Mouse (Mus musculus) hematopoietic stem cell, adult 5-6 weeks (primary cell): ENCODE data around the gene Mcmbp. TPM values are rescaled to one million over a fixed set of nuclear protein-coding genes. Genes with fewer than 3 reads are reported as not detected.
"Not testable (repeated sequence)": the region's sequence is repeated elsewhere in the genome, so short reads cannot be mapped to it uniquely, and the experiment has no call there.

Experiments
- ATAC-seq, 2 experiments: fragments of 125-278 bp in 1 of 2; replicated peaks in 1 of 2; 2 replicates each; pipeline ENCODE4 v1.8.0; 2016 to 2017; ENCODE audit warnings: inconsistent platforms in 2 of 2, mild to moderate bottlenecking in 2 of 2, moderate number of reproducible peaks in 2 of 2, low read depth in 1 of 2, moderate TSS enrichment in 1 of 2; ENCODE audit not compliant: low FRiP score in 2 of 2, poor library complexity in 2 of 2, severe bottlenecking in 2 of 2, insufficient read depth in 1 of 2, low TSS enrichment in 1 of 2
- total RNA-seq: library from RNA; stranded (forward); fragments of 172-1452, 232-1000 nt; gene quantifications from 2 replicates; pipeline ENCODE4 v1.2.3, GENCODE M21; 2017

The Mcmbp gene
- total RNA-seq, 1 experiment from 2014 or later: 51.7 TPM

- ATAC-seq: peak; percentile 57 to 59
These were observed 11.6 kb downstream of the Mcmbp start for GRCm38 (mm10) chr7:128728738-128729137.

- ATAC-seq: no peak
These were observed 12.6 kb downstream of the Mcmbp start for GRCm38 (mm10) chr7:128727701-128728100.

- no peak for ATAC-seq
These were observed 13.3 kb downstream of the Mcmbp start for GRCm38 (mm10) chr7:128726999-128727398.

- ATAC-seq: no peak
These were observed 15.1 kb downstream of the Mcmbp start for GRCm38 (mm10) chr7:128725189-128725588.

GRCm38 (mm10) chr7:128724761-128725160, 15.5 kb downstream of the Mcmbp start:
- peak; percentile 89 to 94 for ATAC-seq

GRCm38 (mm10) chr7:128717991-128718390, 22.3 kb downstream of the Mcmbp start:
- ATAC-seq: no peak

GRCm38 (mm10) chr7:128705735-128706134, 34.6 kb downstream of the Mcmbp start:
- peak; percentile 42 to 91 for ATAC-seq

- ATAC-seq: not testable (repeated sequence)
These were observed 40.3 kb downstream of the Mcmbp start for GRCm38 (mm10) chr7:128699959-128700358.

GRCm38 (mm10) chr7:128694848-128695247, 45.4 kb downstream of the Mcmbp start:
- no peak for ATAC-seq

GRCm38 (mm10) chr7:128692163-128692562, 48.1 kb downstream of the Mcmbp start:
- ATAC-seq: no peak

- no peak for ATAC-seq
These were observed 49.5 kb downstream of the Mcmbp start for GRCm38 (mm10) chr7:128690796-128691195.

GRCm38 (mm10) chr7:128690070-128690469, 50.2 kb downstream of the Mcmbp start:
- peak; percentile 63 to 68 for ATAC-seq

- no peak for ATAC-seq
These were observed 50.9 kb downstream of the Mcmbp start for GRCm38 (mm10) chr7:128689347-128689746.

- ATAC-seq: peak; percentile 48 to 62; a peak in 3 of 4 replicates
These were observed 52.3 kb downstream of the Mcmbp start for GRCm38 (mm10) chr7:128687821-128688564.

- no peak for ATAC-seq
These were observed 61.7 kb downstream of the Mcmbp start for GRCm38 (mm10) chr7:128678546-128678945.

- ATAC-seq: no peak
These were observed 67.8 kb downstream of the Mcmbp start for GRCm38 (mm10) chr7:128672408-128673010.

GRCm38 (mm10) chr7:128671952-128672351, 68.3 kb downstream of the Mcmbp start:
- no peak for ATAC-seq

- no peak for ATAC-seq
These were observed 71.5 kb downstream of the Mcmbp start for GRCm38 (mm10) chr7:128668831-128669230.

- no peak for ATAC-seq
These were observed 72.5 kb downstream of the Mcmbp start for GRCm38 (mm10) chr7:128667788-128668187.
